Mouse (Mus musculus) cerebellum, adult 2 months (tissue): Measurements from ENCODE around the gene Kcnk4.

Experiments
- CTCF ChIP-seq: fragments of 200-500 bp; IDR thresholded peaks from 2 replicates; pipeline ENCODE4 v1.5.1; 2011; ENCODE audit warnings: low read depth, mild to moderate bottlenecking, control low read depth, low read length, moderate library complexity, borderline replicate concordance; ENCODE audit not compliant: insufficient read depth
- POLR2A ChIP-seq: fragments of 200-500 bp; IDR thresholded peaks from 2 replicates; pipeline ENCODE4 v1.6.1; 2011; ENCODE audit warnings: low read length, control low read depth, borderline replicate concordance; ENCODE audit not compliant: insufficient read depth

DNA sequence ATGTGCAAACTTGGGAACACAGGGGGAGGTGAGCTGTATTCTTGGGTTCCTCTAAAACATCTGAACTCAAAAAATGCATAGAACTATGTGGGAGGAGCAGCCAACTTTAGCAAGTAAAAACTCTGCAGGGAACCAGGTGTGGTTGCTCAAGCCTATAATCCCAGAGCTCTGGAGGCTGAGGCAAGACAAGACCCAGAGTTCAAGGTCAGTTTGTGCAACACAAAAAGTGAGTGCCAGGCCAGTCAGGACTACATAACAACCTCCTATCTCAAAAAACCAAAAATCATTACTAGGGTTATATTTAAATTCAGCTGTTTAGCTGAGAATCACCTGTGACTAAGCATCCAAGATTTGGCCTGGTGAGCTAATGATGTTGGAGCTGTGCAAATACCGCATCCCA, 2.3 kb downstream of the Kcnk4 start:
- TF ChIP-seq POLR2A, result no peak
- TF ChIP-seq CTCF, result no peak
